Mouse (Mus musculus): ENCODE results near the gene Prdx2. TPM values are rescaled to one million over a fixed set of nuclear protein-coding genes. Genes with fewer than 3 reads are reported as not detected.

Gene Prdx2
- polyA plus RNA-seq, 1 experiment from 2014 or later: 581 TPM

DNA sequence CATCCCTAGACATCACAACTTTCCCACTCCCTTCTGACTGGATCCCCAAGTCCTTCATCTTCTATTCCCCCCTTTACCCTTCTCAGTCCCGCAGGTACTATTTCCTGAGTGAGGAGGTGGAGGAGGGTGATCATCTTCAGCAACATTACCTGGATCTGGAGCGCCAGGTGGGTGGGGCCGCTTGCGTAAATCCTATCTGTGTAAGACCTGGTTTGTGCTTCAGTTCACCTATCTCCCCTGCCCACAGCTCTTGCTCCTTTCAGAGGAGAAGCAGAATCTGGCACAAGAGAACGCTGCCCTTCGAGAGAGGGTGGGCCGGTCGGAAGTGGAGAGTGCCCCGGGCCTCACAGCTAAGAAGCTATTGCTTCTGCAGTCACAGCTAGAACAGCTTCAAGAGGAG is 25.0 kb downstream of the Prdx2 start:
- Histone ChIP-seq H3K27me3 (replicated peaks) (no peaks in the 10 kb centered on the region), H3K9me3 (no peaks in the 10 kb centered on the region), H3K4me1 (replicated peaks) (peaks cover 14% of the 10 kb centered on the region), H3K9ac (no peak overlapping the region), H3K36me3 (no peaks in the 10 kb centered on the region), H3K27ac (no peak overlapping the region), H3K4me2 (replicated peaks) (no peak overlapping the region), H3K4me3 (replicated peaks) (no peak overlapping the region)
- ATAC-seq: no peak
- 79% methylated on average over 9 of the region's 9 CpGs for WGBS

DNA sequence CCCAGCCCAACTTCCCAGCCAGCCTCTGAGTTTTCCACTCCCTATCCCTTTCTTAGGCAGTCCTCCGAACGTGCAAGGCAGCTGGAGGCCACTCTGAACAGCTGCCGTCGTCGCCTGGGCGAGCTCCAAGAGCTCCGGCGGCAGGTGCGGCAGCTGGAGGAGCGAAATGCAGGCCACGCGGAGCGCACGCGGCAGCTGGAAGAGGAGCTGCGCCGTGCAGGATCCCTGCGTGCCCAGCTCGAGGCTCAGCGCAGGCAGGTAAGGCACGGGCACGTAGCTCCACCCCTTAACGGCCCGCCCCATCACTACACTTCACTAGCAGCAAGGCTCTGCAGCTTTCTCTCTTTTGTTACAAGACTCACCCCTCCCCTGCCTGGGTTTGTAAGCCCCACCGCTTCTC is 26.3 kb downstream of the Prdx2 start:
- 36% methylated on average over 25 of the region's 25 CpGs for WGBS
- Histone ChIP-seq H3K9me3 (no peaks in the 10 kb centered on the region), H3K27me3 (replicated peaks) (no peaks in the 10 kb centered on the region), H3K4me3 (replicated peaks) (no peak overlapping the region), H3K4me1 (replicated peaks) (peaks cover 13% of the 10 kb centered on the region), H3K27ac (no peak overlapping the region), H3K4me2 (replicated peaks) (no peak overlapping the region), H3K36me3 (no peaks in the 10 kb centered on the region), H3K9ac (no peak overlapping the region)
- no peak for ATAC-seq

DNA sequence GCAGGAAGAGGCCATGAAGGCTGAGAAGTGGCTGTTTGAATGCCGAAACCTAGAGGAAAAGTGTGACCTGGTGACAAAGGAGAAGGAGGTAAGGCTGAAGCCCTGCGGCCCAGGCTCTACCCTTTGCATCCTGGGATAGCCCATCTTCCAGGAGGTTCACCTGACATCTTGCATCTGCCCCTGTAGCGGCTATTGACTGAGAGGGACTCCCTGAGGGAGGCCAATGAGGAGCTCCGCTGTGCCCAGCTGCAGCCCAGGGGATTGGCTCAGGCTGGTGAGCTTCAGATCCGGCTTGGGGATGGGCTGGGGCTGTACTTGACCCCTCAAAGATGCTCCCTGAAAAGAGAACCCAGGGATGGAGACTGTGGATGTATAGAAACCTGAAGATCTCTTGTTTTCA is 27.6 kb downstream of the Prdx2 start:
- Histone ChIP-seq H3K4me3 (replicated peaks) (no peak overlapping the region), H3K27me3 (replicated peaks) (no peaks in the 10 kb centered on the region), H3K9ac (no peak overlapping the region), H3K27ac (no peak overlapping the region), H3K4me1 (replicated peaks) (peaks cover 5% of the 10 kb centered on the region; the same call in 1 of the 2 replicates), H3K36me3 (no peaks in the 10 kb centered on the region), H3K4me2 (replicated peaks) (no peak overlapping the region), H3K9me3 (no peaks in the 10 kb centered on the region)
- WGBS: 86% methylated on average over 5 of the region's 5 CpGs
- no peak for ATAC-seq

DNA sequence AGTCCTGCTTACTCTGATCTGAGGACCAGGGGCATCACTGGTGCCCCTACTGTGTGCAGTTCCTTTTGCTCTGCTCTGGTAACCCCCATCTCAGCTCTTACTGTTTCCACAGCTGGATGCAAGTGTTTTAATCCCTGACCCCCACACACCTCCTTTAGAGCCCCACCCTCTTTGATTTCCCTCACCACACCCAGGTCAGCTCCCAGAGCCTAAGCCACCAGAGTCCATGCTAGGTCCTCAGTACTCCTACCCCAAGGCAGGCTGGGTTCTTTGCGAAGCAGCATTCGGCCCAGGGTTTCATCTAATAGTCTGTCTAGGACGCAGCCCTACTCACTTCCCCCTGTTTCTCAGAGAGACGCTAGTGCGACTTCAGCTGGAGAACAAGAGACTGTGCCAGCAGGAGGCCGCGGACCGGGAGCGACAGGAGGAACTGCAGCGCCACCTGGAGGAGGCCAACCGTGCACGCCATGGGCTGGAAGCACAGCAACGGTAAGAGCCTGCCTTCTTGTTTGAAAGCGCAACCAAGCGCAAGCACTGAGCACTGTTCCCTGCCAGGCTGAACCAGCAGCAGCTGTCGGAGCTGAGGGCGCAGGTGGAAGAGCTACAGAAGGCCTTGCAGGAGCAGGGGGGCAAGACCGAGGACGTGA is 28.4 kb downstream of the Prdx2 start:
- H3K4me1 ChIP-seq (replicated peaks): peaks cover 5% of the 10 kb centered on the region; the same call in 1 of the 2 replicates
- no peak overlapping the region for H3K4me3 ChIP-seq (replicated peaks)
- WGBS: 8% methylated on average over 19 of the region's 19 CpGs
- H3K9ac ChIP-seq: no peak overlapping the region
- no peaks in the 10 kb centered on the region for H3K36me3 ChIP-seq
- no peaks in the 10 kb centered on the region for H3K9me3 ChIP-seq
- peak overlapping the region; percentile 30; the same call in 1 of the 2 replicates for H3K4me2 ChIP-seq (replicated peaks)
- no peak overlapping the region for H3K27ac ChIP-seq
- H3K27me3 ChIP-seq (replicated peaks): no peaks in the 10 kb centered on the region
- peak; percentile 72 for ATAC-seq

DNA sequence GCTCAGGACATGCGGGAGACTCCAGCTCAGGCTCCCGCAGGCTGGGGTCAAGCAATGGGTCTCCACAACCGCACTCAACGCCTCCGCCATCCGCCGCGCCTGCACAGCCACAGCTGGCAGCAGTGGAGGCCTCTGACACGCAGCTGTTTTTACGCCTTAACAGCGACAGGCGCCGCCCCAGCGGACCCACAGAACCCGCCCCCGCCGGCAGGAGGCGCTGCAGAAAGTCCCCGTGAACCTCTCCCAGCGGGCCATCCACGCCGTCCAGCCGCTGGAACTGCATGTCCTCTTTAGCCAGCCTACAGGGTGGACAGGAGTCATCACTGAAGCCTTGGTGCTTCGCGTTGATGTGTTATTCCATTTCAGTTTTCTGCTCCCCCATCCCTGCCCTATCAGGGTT is 38.3 kb downstream of the Prdx2 start:
- Histone ChIP-seq H3K36me3 (no peaks in the 10 kb centered on the region), H3K4me2 (replicated peaks) (no peak overlapping the region), H3K4me3 (replicated peaks) (no peak overlapping the region), H3K27ac (no peak overlapping the region), H3K9ac (no peak overlapping the region), H3K9me3 (no peaks in the 10 kb centered on the region), H3K27me3 (replicated peaks) (peaks cover 34% of the 10 kb centered on the region), H3K4me1 (replicated peaks) (no peaks in the 10 kb centered on the region)
- 22% methylated on average over 25 of the region's 25 CpGs for WGBS
- no peak for ATAC-seq

DNA sequence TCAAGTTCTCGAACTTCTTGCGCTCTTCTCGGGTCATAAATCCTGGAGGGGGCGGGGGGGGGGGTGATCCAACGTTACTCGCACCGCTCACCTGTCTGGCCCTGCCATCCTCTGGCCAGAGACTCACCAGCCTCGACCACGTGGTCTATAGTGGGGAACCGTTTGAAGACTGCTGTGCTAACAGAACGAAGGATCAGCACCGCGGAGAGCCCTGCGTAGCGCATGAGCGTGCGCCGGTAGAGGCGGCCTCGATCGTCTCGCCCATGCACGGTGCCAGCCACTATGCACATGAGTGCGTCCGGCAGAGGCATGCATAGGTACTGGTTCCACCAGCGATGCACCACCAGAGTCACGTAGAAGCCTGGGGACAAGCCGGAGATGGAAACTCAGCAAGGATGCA is 41.9 kb downstream of the Prdx2 start:
- Histone ChIP-seq H3K9me3 (no peaks in the 10 kb centered on the region), H3K4me2 (replicated peaks) (no peak overlapping the region), H3K27ac (no peak overlapping the region), H3K9ac (no peak overlapping the region), H3K4me3 (replicated peaks) (no peak overlapping the region), H3K4me1 (replicated peaks) (peaks cover 5% of the 10 kb centered on the region; the same call in 1 of the 2 replicates), H3K36me3 (no peaks in the 10 kb centered on the region), H3K27me3 (replicated peaks) (peaks cover 45% of the 10 kb centered on the region)
- WGBS: 11% methylated on average over 28 of the region's 28 CpGs
- peak; percentile 49; the same call in 1 of the 2 replicates for ATAC-seq

DNA sequence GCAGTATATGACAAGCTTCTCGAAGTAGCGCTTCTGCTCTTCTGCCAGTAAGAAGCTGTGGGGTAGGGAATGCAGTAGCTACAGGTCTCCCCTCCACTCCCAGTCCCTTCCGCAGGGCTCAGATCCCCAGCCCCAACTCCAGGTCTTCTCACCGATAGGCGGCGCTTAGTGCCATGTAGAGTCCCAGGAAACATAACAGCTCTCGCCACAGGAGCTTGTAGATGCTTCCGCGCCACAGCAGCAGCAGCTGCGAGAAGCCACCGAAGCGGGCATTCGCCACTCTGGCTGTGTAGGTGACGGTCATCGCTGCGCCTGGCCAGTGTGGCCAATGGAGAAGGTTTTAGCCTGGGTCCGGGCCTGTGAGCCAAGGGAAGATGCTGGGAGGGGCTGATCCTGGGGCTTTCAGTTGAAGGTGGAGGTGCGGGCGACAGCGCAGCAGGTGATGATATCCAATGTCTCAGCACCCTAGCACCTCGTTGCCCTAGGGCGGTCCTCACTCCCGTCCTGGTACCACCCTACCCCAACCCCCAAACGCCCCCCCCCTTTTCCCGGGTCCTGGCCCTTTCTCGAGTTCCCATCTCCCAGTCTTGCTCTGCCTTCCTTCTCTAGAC is 43.9 kb downstream of the Prdx2 start:
- H3K9ac ChIP-seq: peak overlapping the region; percentile 34; the same call in 1 of the 2 replicates
- no peaks in the 10 kb centered on the region for H3K9me3 ChIP-seq
- H3K4me1 ChIP-seq (replicated peaks): peaks cover 5% of the 10 kb centered on the region; the same call in 1 of the 2 replicates
- 0 out of 2 replicates have a peak, but pooled peaks cover 1% of the 10 kb centered on the region for H3K36me3 ChIP-seq
- H3K27ac ChIP-seq: no peak overlapping the region
- peak overlapping the region; percentile 81 for H3K4me2 ChIP-seq (replicated peaks)
- peak overlapping the region; percentile 34 for H3K4me3 ChIP-seq (replicated peaks)
- WGBS: 5% methylated on average over 26 of the region's 26 CpGs
- peaks cover 34% of the 10 kb centered on the region for H3K27me3 ChIP-seq (replicated peaks)
- peak; percentile 73; the same call in 1 of the 2 replicates for ATAC-seq

DNA sequence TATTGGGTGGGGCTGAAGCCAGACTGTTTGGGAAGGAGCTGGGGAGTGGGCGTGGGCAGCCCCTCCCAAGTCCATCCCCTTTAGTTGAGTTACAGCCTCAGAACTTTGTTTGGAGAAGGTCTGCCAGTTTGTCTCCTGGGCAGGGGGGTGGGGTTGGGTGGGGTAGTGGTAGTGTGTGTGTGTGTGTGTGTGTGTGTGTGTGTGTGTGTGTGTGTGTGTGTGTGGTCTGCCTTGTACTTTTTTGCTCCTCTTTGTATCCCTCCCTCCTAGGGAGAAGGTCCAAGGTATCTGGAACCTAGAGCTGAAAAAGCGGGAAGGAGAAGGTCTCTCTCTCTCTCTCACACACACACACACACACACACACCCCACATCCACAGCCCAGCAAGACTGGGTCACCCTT is 45.0 kb downstream of the Prdx2 start, which contains the start of gene Best2:
Gene Best2, minus strand, starts transcription at position 101 of the 400 bp plus-strand sequence.
- ATAC-seq: no peak
- Histone ChIP-seq H3K9me3 (no peaks in the 10 kb centered on the region), H3K27me3 (replicated peaks) (peaks cover 28% of the 10 kb centered on the region), H3K4me3 (replicated peaks) (peak within 1 kb of the TSS; percentile 34), H3K4me2 (replicated peaks) (peak within 1 kb of the TSS; percentile 81), H3K27ac (no peak within 1 kb of the TSS), H3K4me1 (replicated peaks) (peaks cover 5% of the 10 kb centered on the region; the same call in 1 of the 2 replicates), H3K36me3 (peaks cover 7% of the 10 kb centered on the region; the same call in 1 of the 2 replicates), H3K9ac (peak within 1 kb of the TSS; percentile 34; the same call in 1 of the 2 replicates)
- WGBS: 38% methylated on average over 2 of the region's 2 CpGs

DNA sequence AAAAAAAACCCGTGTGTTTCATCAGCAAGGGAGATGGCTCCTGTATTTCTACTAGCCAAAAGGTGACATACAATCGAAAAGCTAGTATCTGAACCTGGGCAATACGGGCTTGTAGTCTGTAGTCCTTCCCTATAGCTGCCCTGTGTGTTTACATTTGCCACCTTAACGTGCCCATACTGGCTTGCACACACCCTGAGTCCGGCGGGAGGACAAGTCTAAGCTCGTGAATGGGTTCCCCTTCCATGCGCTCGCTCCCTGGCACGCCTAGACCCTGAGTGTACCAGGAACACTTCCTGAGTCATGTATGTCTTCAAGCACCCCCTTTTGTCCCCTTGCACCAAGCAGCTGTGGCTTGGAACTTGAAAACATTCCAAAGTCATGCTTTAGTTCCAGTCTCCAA is 47.3 kb downstream of the Prdx2 start:
- no peak overlapping the region for H3K27ac ChIP-seq
- peaks cover 21% of the 10 kb centered on the region; the same call in 1 of the 2 replicates for H3K36me3 ChIP-seq
- WGBS: 67% methylated on average over 10 of the region's 10 CpGs
- no peak overlapping the region for H3K4me2 ChIP-seq (replicated peaks)
- H3K27me3 ChIP-seq (replicated peaks): peaks cover 16% of the 10 kb centered on the region
- no peak overlapping the region for H3K9ac ChIP-seq
- peaks cover 5% of the 10 kb centered on the region; the same call in 1 of the 2 replicates for H3K4me1 ChIP-seq (replicated peaks)
- no peak for ATAC-seq
- H3K4me3 ChIP-seq (replicated peaks): no peak overlapping the region
- no peaks in the 10 kb centered on the region for H3K9me3 ChIP-seq

DNA sequence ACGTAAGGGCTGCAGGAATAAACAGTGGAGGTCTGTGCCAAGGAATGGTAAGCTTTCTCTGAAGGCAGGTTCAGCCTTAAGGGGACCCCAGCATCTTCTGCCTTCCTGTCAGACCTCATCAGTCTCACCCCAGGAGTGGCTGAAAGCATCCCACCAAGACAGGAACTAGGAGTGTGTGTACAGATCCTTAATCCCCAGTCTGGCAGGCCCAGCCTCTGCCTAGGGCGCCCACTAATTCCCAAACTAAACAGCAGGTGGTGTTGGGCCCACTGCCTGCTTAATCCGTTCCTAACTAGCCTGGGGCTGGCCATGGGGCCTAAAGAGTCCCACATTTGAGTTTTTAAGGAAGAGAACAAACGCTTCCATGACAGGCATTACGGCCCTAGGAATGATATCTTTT is 47.8 kb downstream of the Prdx2 start:
- ATAC-seq: no peak
- Histone ChIP-seq H3K27me3 (replicated peaks) (peaks cover 13% of the 10 kb centered on the region), H3K4me2 (replicated peaks) (no peak overlapping the region), H3K4me3 (replicated peaks) (no peak overlapping the region), H3K4me1 (replicated peaks) (peaks cover 5% of the 10 kb centered on the region; the same call in 1 of the 2 replicates), H3K27ac (no peak overlapping the region), H3K9me3 (no peaks in the 10 kb centered on the region), H3K9ac (no peak overlapping the region), H3K36me3 (peaks cover 21% of the 10 kb centered on the region)
- WGBS: 56% methylated on average over 5 of the region's 5 CpGs

DNA sequence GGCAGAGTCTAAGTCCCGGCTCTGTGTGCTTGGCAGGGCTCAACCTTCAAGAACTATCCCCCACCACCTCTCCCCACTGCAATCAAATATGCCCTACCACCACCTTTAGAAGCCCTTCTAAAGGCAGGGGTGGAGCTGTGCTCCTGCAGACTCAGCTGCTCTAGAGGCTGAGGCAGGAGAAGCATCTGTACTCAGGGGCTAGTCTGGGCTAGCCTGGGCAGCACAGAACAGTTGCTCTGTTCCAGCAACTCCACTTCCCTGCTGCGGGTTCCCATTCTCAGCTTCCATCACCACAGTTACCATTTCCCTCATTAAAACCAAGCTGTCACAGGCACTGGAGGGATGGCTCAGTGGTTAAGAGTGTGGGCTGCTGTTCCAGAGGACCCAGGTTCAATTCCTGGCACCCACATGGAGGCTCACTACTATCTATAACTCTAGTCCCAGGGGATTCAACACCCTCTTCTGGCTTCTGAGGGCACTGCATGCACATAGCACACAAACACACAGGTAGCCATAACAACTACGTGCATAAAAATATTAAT is 52.2 kb downstream of the Prdx2 start:
- H3K27ac ChIP-seq: no peak overlapping the region
- H3K9ac ChIP-seq: no peak overlapping the region
- H3K9me3 ChIP-seq: no peaks in the 10 kb centered on the region
- no peak overlapping the region for H3K4me3 ChIP-seq (replicated peaks)
- ATAC-seq: no peak
- H3K36me3 ChIP-seq: peaks cover 30% of the 10 kb centered on the region
- peaks cover 17% of the 10 kb centered on the region for H3K4me1 ChIP-seq (replicated peaks)
- no peaks in the 10 kb centered on the region for H3K27me3 ChIP-seq (replicated peaks)
- WGBS: 91% methylated on average over 3 of the region's 3 CpGs
- no peak overlapping the region for H3K4me2 ChIP-seq (replicated peaks)

DNA sequence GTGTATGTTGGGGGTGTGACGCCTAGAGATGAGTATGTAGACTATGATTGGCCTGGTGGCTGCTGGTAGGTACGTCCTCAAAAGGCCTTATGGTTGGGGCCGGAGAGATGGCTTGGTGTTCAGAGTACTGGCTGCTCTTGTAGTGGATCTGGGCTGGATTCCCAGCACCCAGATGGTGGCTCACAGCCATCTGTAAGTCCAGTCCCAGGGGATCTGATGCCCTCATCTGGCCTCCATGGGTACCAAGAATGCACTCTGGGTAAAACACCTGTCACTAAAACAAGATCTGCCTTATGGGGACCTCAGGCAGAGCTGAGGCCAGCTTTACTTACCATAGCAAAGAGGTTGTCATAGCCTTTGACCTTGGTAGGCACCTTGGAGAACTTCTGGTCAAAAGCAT is 54.5 kb downstream of the Prdx2 start:
- Histone ChIP-seq H3K36me3 (peaks cover 25% of the 10 kb centered on the region), H3K4me2 (replicated peaks) (peak overlapping the region; percentile 82), H3K27me3 (replicated peaks) (no peaks in the 10 kb centered on the region), H3K4me1 (replicated peaks) (peaks cover 27% of the 10 kb centered on the region), H3K4me3 (replicated peaks) (peak overlapping the region; percentile 80; the same call in 1 of the 2 replicates), H3K9me3 (no peaks in the 10 kb centered on the region), H3K9ac (no peak overlapping the region), H3K27ac (no peak overlapping the region)
- no peak for ATAC-seq
- WGBS: 90% methylated on average over 3 of the region's 3 CpGs

Data from intestine, embryonic 15.5 days (tissue).